Mouse (Mus musculus) spleen, adult 2 months (tissue): ENCODE results near the gene Fam196b.

Source experiments
- CTCF ChIP-seq: fragments of 200-500 bp; IDR thresholded peaks from 2 replicates; pipeline ENCODE4 v1.5.1; 2011; ENCODE audit warnings: mild to moderate bottlenecking, inconsistent platforms; ENCODE audit not compliant: insufficient read depth, insufficient read length, insufficient replicate concordance; ENCODE audit errors: extremely low read depth
- POLR2A ChIP-seq: fragments of 200-500 bp; IDR thresholded peaks from 2 replicates; pipeline ENCODE4 v1.6.1; 2011; ENCODE audit warnings: low read depth, low read length, inconsistent platforms

DNA sequence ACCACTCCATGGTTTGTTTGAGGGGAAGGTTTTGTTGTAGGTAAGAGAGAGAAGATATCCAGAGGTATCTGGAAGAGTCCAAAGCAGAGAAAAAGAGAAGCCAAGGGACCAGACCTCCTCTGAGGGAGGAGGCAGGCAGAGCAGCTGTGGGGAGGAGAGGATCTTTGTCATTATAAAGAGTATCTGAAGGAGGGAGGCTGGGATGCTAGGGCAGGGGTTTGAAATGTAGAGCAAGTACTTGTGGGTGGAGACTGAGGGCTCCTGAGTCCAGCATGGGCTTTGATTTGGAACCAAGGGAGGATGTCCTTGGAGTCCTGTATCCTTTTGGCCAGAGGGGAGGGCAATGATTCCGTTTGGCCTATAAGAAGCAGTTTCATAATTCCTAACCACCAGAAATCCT lies 122.8 kb downstream of the Fam196b start:
- TF ChIP-seq POLR2A = no peak
- no peak for TF ChIP-seq CTCF
